Mouse (Mus musculus): ENCODE measurements around the gene Leng1. TPM values are rescaled to one million over a fixed set of nuclear protein-coding genes. Genes with fewer than 3 reads are reported as not detected.
A peak's percentile ranks its signal among the peaks of the same experiment; 100 is the strongest.

Gene Leng1
- total RNA-seq, 2 experiments from 2014 or later: 10.0 to 11.4 TPM

GRCm38 (mm10) chr7:3693809-3694075, 28.1 kb upstream of the Leng1 start:
- intact Hi-C loops (cut with DNase I): loop anchor here (2.0 to 10.0 kb wide), 4 partner anchors 15 to 1101 kb away; partner anchors contain the start of genes Cnot3, Rdh13 and Rpl28
- no peak for DNase-seq (ENCODE audit: low spot score)

GRCm38 (mm10) chr7:3692987-3693808, 27.6 kb upstream of the Leng1 start, which contains the start of gene Mboat7:
Gene Mboat7 (minus strand): TSS chr7:3693523.
- peak; percentile 94 for DNase-seq (ENCODE audit: low spot score)
- intact Hi-C loops (cut with DNase I): loop anchor here (1.0 to 10.0 kb wide), 5 partner anchors 14 to 1102 kb away; partner anchors contain the start of genes Cnot3, Rdh13 and Rpl28

- intact Hi-C loops (cut with DNase I): loop anchor here (1.0 to 10.0 kb wide), 5 partner anchors 14 to 1102 kb away; partner anchors contain the start of genes Cnot3, Rdh13 and Rpl28
- DNase-seq (ENCODE audit: low spot score): no peak
Measured at GRCm38 (mm10) chr7:3692382-3692986, 26.8 kb upstream of the Leng1 start, which contains the start of gene Tsen34. Gene Tsen34 (plus strand): TSS chr7:3692863.

GRCm38 (mm10) chr7:3691919-3692318, 26.3 kb upstream of the Leng1 start:
- DNase-seq (ENCODE audit: low spot score): no peak
- intact Hi-C loops (cut with DNase I): loop anchor here (1.0 to 10.0 kb wide), 5 partner anchors 13 to 1103 kb away; partner anchors contain the start of genes Cnot3, Rdh13 and Rpl28

GRCm38 (mm10) chr7:3685400-3686187, 20.0 kb upstream of the Leng1 start:
- intact Hi-C loops (cut with DNase I): no loop called here
- no peak for DNase-seq (ENCODE audit: low spot score)

GRCm38 (mm10) chr7:3684698-3685097, 19.1 kb upstream of the Leng1 start:
- no peak for DNase-seq (ENCODE audit: low spot score)
- intact Hi-C loops (cut with DNase I): no loop called here

- intact Hi-C loops (cut with DNase I): no loop called here
- no peak for DNase-seq (ENCODE audit: low spot score)
Measured at GRCm38 (mm10) chr7:3683908-3684550, 18.4 kb upstream of the Leng1 start.

GRCm38 (mm10) chr7:3677342-3677741, 11.7 kb upstream of the Leng1 start, which contains the start of gene Tmc4:
Gene Tmc4 (minus strand): TSS chr7:3677553.
- no peak for DNase-seq (ENCODE audit: low spot score)
- intact Hi-C loops (cut with DNase I): loop anchor here (2.0 to 10.0 kb wide), 2 partner anchors 29 to 797 kb away; no protein-coding TSS in a partner anchor

- intact Hi-C loops (cut with DNase I): loop anchor here (2.0 to 10.0 kb wide), 2 partner anchors 30 to 798 kb away; no protein-coding TSS in a partner anchor
- no peak for DNase-seq (ENCODE audit: low spot score)
Measured at GRCm38 (mm10) chr7:3676371-3676770, 10.7 kb upstream of the Leng1 start.

GRCm38 (mm10) chr7:3675228-3675548, 9.5 kb upstream of the Leng1 start:
- no peak for DNase-seq (ENCODE audit: low spot score)
- intact Hi-C loops (cut with DNase I): loop anchor here (10.0 kb wide), 1 partner anchor 800 kb away; no protein-coding TSS in a partner anchor

- DNase-seq (ENCODE audit: low spot score): peak; percentile 37
- intact Hi-C loops (cut with DNase I): loop anchor here (10.0 kb wide), 1 partner anchor 800 kb away; no protein-coding TSS in a partner anchor
Measured at GRCm38 (mm10) chr7:3674507-3675227, 9.0 kb upstream of the Leng1 start.

GRCm38 (mm10) chr7:3666921-3667391, 1.3 kb upstream of the Leng1 start:
- intact Hi-C loops (cut with DNase I): loop anchor here (1.0 kb wide), 1 partner anchor 25 kb away; the partner anchor contains the start of gene Tsen34
- DNase-seq (ENCODE audit: low spot score): no peak

- intact Hi-C loops (cut with DNase I): loop anchor here (1.0 kb wide), 1 partner anchor 18 kb away; no protein-coding TSS in a partner anchor
- DNase-seq (ENCODE audit: low spot score): no peak
Measured at GRCm38 (mm10) chr7:3664524-3665214, 971 bp downstream of the Leng1 start.

GRCm38 (mm10) chr7:3658578-3658977, 7.1 kb downstream of the Leng1 start:
- DNase-seq (ENCODE audit: low spot score): no peak
- intact Hi-C loops (cut with DNase I): no loop called here

GRCm38 (mm10) chr7:3656966-3657365, 8.7 kb downstream of the Leng1 start:
- DNase-seq (ENCODE audit: low spot score): no peak
- intact Hi-C loops (cut with DNase I): no loop called here

- intact Hi-C loops (cut with DNase I): loop anchor here (1.0 to 5.0 kb wide), 2 partner anchors 18 to 46 kb away; partner anchors contain the start of genes Mboat7 and Tsen34
- no peak for DNase-seq (ENCODE audit: low spot score)
Measured at GRCm38 (mm10) chr7:3646641-3647040, 19.0 kb downstream of the Leng1 start.

GRCm38 (mm10) chr7:3646188-3646587, 19.5 kb downstream of the Leng1 start:
- intact Hi-C loops (cut with DNase I): loop anchor here (1.0 to 5.0 kb wide), 2 partner anchors 18 to 46 kb away; partner anchors contain the start of genes Mboat7 and Tsen34
- no peak for DNase-seq (ENCODE audit: low spot score)

Data from heart, postnatal 25 days (tissue).